Mouse (Mus musculus) embryonic fibroblast, embryonic 13.5 days (primary cell): ENCODE data around the gene Nsun4.

Experiments
- CTCF ChIP-seq: IDR thresholded peaks from 2 replicates; pipeline ENCODE4 v1.5.1; 2011; ENCODE audit warnings: mild to moderate bottlenecking, control low read depth, low read length, moderate library complexity, borderline replicate concordance; ENCODE audit not compliant: insufficient read depth
- POLR2A ChIP-seq: IDR thresholded peaks from 2 replicates; pipeline ENCODE4 v1.6.1; 2011; ENCODE audit warnings: low read depth, mild to moderate bottlenecking, control low read depth, low read length, moderate library complexity

DNA sequence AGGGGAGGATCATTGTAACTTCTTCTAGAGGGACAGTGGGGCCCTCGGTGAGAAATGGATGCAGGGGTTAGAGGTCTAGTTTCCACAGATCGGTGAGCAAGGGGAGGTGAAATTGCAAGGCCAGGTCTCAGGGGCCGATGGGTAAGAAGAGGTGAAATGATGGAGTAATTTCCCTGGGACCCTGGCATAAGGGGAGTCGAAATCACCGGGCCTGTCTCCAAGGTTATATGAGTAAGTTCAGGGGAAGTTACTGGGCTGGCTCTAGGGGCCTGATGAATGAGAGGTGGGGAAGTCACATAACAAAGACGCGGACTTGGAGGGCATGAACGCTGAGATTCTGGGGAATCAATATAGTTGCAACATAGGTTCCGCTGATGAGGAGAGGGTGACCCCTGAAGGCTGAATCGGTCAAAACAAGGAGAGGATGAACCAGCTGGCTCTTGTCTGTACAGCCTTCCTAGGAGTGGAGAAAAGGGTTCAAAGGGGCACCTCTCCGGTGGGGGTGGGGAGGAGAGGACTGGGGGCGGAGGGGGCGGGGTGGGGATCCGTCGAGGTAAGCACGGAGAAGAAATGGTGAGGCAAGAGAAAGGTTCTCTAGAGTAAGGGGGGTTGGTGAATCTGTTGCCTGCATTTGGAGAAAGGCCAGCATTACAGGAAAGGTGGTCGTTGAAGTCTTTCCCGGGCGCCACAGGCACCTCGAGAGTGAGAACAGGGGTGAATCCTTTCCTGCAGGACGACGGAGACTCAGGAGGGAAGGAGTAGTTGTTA is 966 bp downstream of the Nsun4 start:
- TF ChIP-seq CTCF: 0 out of 2 replicates have a peak, but pooled peaks have one; percentile 11
- no peak for TF ChIP-seq POLR2A
